Mouse (Mus musculus): Measurements from ENCODE around the gene Prr18. TPM values are rescaled to one million over a fixed set of nuclear protein-coding genes. Genes with fewer than 3 reads are reported as not detected.

Prr18 gene
- polyA plus RNA-seq, 1 experiment from 2014 or later: 9.1 TPM

Other genes starting within 250 kb of the Prr18 start
- 0.15 and 0.22 TPM in 2 replicates for gene Gm49673, start 189.7 kb upstream of the Prr18 start, polyA plus RNA-seq (2015; fragmentation: Nextera tagmentation; extraction: Ambion mirVana)
- gene Rnaset2a, start 189.4 kb upstream of the Prr18 start, polyA plus RNA-seq (2015; fragmentation: Nextera tagmentation; extraction: Ambion mirVana): 9.7 and 11.5 TPM in 2 replicates
- 27.5 and 28.5 TPM in 2 replicates for gene Fgfr1op, start 172.0 kb upstream of the Prr18 start, polyA plus RNA-seq (2015; fragmentation: Nextera tagmentation; extraction: Ambion mirVana)
- gene Ccr6, start 101.4 kb upstream of the Prr18 start, polyA plus RNA-seq (2015; fragmentation: Nextera tagmentation; extraction: Ambion mirVana): not detected in 2 replicates
- 192 and 196 TPM in 2 replicates for gene Mpc1, start 54.6 kb upstream of the Prr18 start, polyA plus RNA-seq (2015; fragmentation: Nextera tagmentation; extraction: Ambion mirVana)
- 153 and 155 TPM in 2 replicates for gene Sft2d1, start 26.4 kb upstream of the Prr18 start, polyA plus RNA-seq (2015; fragmentation: Nextera tagmentation; extraction: Ambion mirVana)
- 0.46 and 0.66 TPM in 2 replicates for gene T2, start 18.5 kb downstream of the Prr18 start, polyA plus RNA-seq (2015; fragmentation: Nextera tagmentation; extraction: Ambion mirVana)
- 0.43 and 0.72 TPM in 2 replicates for gene T, start 97.0 kb downstream of the Prr18 start, polyA plus RNA-seq (2015; fragmentation: Nextera tagmentation; extraction: Ambion mirVana)
- gene Pde10a, start 187.9 kb downstream of the Prr18 start, polyA plus RNA-seq (2015; fragmentation: Nextera tagmentation; extraction: Ambion mirVana): 12.5 and 12.7 TPM in 2 replicates
- not detected in 2 replicates for gene Gm17087, start 229.5 kb downstream of the Prr18 start, polyA plus RNA-seq (2015; fragmentation: Nextera tagmentation; extraction: Ambion mirVana)